Mouse (Mus musculus): ENCODE measurements at regions not wholly inside any gene's neighbourhood (a gene's known extent, or its start where the extent isn't known, plus 50 kb on each side); places are given as distances from the start of the nearest gene placed in this dataset.

DNA sequence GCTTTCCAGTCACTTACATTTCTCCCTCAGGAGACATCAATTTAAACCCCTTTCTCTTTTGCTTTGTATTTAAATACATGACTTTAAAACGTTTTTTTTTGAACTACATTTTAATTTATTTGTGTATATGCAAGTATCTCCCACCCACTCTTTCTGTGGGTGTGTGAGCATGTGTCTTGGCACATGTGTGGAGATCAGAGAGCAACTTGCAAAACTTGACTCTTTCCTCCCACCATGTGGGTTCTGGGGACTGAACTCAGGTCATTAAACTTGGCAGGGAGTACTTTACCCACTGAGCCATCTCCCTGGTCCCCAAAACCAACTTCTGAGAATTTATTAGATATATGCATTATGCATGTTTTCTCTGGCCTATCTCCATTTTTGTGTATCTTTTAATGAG, 143.9 kb downstream of the Ttc32 start:
- Histone ChIP-seq H3K27me3 (ENCODE audit: control insufficient read depth, insufficient read depth, low read length) (no peaks in the 10 kb centered on the region), H3K4me3 (ENCODE audit: extremely low read depth, insufficient read depth, insufficient read length) (no peak overlapping the region), H3K36me3 (ENCODE audit: control insufficient read depth, insufficient read depth, low read length) (no peaks in the 10 kb centered on the region), H3K4me1 (ENCODE audit: control insufficient read depth, insufficient read depth, insufficient read length) (no peaks in the 10 kb centered on the region), H3K27ac (ENCODE audit: insufficient read depth, low read length) (no peak overlapping the region)
- DNase-seq (ENCODE audit: low read depth in 1 of 2, low spot score in 2 of 2) = no peak
- 26% methylated on average over 1 of the region's 1 CpGs for WGBS
- no peak for TF ChIP-seq CTCF (IDR thresholded peaks at IDR 0.05; ENCODE audit: extremely low read depth, insufficient read depth, insufficient read length, insufficient replicate concordance)
- TF ChIP-seq POLR2A (IDR thresholded peaks at IDR 0.05; ENCODE audit: low read depth, low read length) = no peak

DNA sequence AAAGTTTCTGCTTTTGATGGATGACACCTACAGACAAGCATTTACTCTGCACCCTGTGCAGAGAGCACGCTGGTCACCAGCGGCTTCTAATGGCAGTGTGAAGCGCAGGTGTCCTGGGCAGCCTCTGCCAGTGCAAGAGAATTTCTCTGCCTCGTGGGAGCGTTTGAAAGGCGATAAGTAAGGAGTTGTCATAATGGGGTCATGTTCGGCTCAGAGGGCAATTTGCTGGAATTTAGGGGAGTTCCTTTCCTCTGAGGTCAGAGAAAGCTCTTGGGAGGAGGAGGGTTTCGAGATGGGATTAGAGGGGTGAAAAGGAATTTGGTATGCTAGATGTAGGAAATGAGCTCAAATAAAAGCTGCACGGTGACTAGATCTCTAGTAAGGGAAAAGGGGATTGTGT, 144.5 kb downstream of the Ttc32 start:
- no peak for DNase-seq (ENCODE audit: low read depth in 1 of 2, low spot score in 2 of 2)
- no peaks in the 10 kb centered on the region for H3K27me3 ChIP-seq (ENCODE audit: control insufficient read depth, insufficient read depth, low read length)
- H3K27ac ChIP-seq (ENCODE audit: insufficient read depth, low read length) = no peak overlapping the region
- no peaks in the 10 kb centered on the region for H3K36me3 ChIP-seq (ENCODE audit: control insufficient read depth, insufficient read depth, low read length)
- H3K4me3 ChIP-seq (ENCODE audit: extremely low read depth, insufficient read depth, insufficient read length) = no peak overlapping the region
- 81% methylated on average over 9 of the region's 9 CpGs for WGBS
- H3K4me1 ChIP-seq (ENCODE audit: control insufficient read depth, insufficient read depth, insufficient read length) = no peaks in the 10 kb centered on the region
- TF ChIP-seq POLR2A (IDR thresholded peaks at IDR 0.05; ENCODE audit: low read depth, low read length) (no peak), CTCF (IDR thresholded peaks at IDR 0.05; ENCODE audit: extremely low read depth, insufficient read depth, insufficient read length, insufficient replicate concordance) (no peak)

- WGBS = 65% methylated on average over 2 of the region's 2 CpGs
- no peak overlapping the region for H3K27ac ChIP-seq (ENCODE audit: insufficient read depth, low read length)
- no peak overlapping the region for H3K4me3 ChIP-seq (ENCODE audit: extremely low read depth, insufficient read depth, insufficient read length)
- no peaks in the 10 kb centered on the region for H3K4me1 ChIP-seq (ENCODE audit: control insufficient read depth, insufficient read depth, insufficient read length)
- H3K36me3 ChIP-seq (ENCODE audit: control insufficient read depth, insufficient read depth, low read length) = no peaks in the 10 kb centered on the region
- DNase-seq (ENCODE audit: low read depth in 1 of 2, low spot score in 2 of 2) = no peak
- no peaks in the 10 kb centered on the region for H3K27me3 ChIP-seq (ENCODE audit: control insufficient read depth, insufficient read depth, low read length)
- TF ChIP-seq CTCF (IDR thresholded peaks at IDR 0.05; ENCODE audit: extremely low read depth, insufficient read depth, insufficient read length, insufficient replicate concordance) (no peak), POLR2A (IDR thresholded peaks at IDR 0.05; ENCODE audit: low read depth, low read length) (no peak)
Observed at GRCm38 (mm10) chr12:9176198-9176597, 146.4 kb downstream of the Ttc32 start.

GRCm38 (mm10) chr12:9178626-9179025, 148.8 kb downstream of the Ttc32 start:
- Histone ChIP-seq H3K27me3 (ENCODE audit: control insufficient read depth, insufficient read depth, low read length) (no peaks in the 10 kb centered on the region), H3K36me3 (ENCODE audit: control insufficient read depth, insufficient read depth, low read length) (no peaks in the 10 kb centered on the region), H3K4me1 (ENCODE audit: control insufficient read depth, insufficient read depth, insufficient read length) (no peaks in the 10 kb centered on the region), H3K27ac (ENCODE audit: insufficient read depth, low read length) (no peak overlapping the region), H3K4me3 (ENCODE audit: extremely low read depth, insufficient read depth, insufficient read length) (no peak overlapping the region)
- no peak for DNase-seq (ENCODE audit: low read depth in 1 of 2, low spot score in 2 of 2)
- TF ChIP-seq POLR2A (IDR thresholded peaks at IDR 0.05; ENCODE audit: low read depth, low read length) (no peak), CTCF (IDR thresholded peaks at IDR 0.05; ENCODE audit: extremely low read depth, insufficient read depth, insufficient read length, insufficient replicate concordance) (no peak)
- 68% methylated on average over 4 of the region's 4 CpGs for WGBS

DNA sequence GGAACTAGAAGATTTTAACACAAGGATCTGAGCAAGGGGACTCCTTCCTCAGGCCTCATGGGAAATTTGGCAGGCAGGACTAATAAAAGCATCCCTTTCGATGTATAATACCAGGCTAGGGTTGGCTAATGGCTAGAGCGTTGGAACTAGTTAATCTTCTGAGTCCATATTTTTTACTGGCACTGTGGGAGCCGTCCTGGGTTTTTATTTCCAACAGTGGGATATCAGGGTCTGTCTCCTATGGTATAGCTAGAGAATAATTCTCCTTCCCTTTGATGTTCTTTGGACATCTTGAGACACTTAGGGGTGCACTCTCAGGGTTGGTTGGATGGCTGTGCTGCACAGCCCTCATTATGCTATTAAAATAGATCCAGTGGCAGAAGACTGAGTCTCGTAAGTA, 150.9 kb downstream of the Ttc32 start:
- no peaks in the 10 kb centered on the region for H3K36me3 ChIP-seq (ENCODE audit: control insufficient read depth, insufficient read depth, low read length)
- H3K4me3 ChIP-seq (ENCODE audit: extremely low read depth, insufficient read depth, insufficient read length) = no peak overlapping the region
- no peaks in the 10 kb centered on the region for H3K27me3 ChIP-seq (ENCODE audit: control insufficient read depth, insufficient read depth, low read length)
- WGBS = 85% methylated on average over 4 of the region's 4 CpGs
- H3K27ac ChIP-seq (ENCODE audit: insufficient read depth, low read length) = no peak overlapping the region
- TF ChIP-seq CTCF (IDR thresholded peaks at IDR 0.05; ENCODE audit: extremely low read depth, insufficient read depth, insufficient read length, insufficient replicate concordance) (no peak), POLR2A (IDR thresholded peaks at IDR 0.05; ENCODE audit: low read depth, low read length) (no peak)
- no peaks in the 10 kb centered on the region for H3K4me1 ChIP-seq (ENCODE audit: control insufficient read depth, insufficient read depth, insufficient read length)
- DNase-seq (ENCODE audit: low read depth in 1 of 2, low spot score in 2 of 2) = no peak

GRCm38 (mm10) chr12:9191721-9192120, 161.9 kb downstream of the Ttc32 start:
- 77% methylated on average over 5 of the region's 5 CpGs for WGBS
- Histone ChIP-seq H3K4me3 (ENCODE audit: extremely low read depth, insufficient read depth, insufficient read length) (no peak overlapping the region), H3K4me1 (ENCODE audit: control insufficient read depth, insufficient read depth, insufficient read length) (no peaks in the 10 kb centered on the region), H3K36me3 (ENCODE audit: control insufficient read depth, insufficient read depth, low read length) (no peaks in the 10 kb centered on the region), H3K27me3 (ENCODE audit: control insufficient read depth, insufficient read depth, low read length) (no peaks in the 10 kb centered on the region), H3K27ac (ENCODE audit: insufficient read depth, low read length) (no peak overlapping the region)
- DNase-seq (ENCODE audit: low read depth in 1 of 2, low spot score in 2 of 2) = no peak
- no peak for TF ChIP-seq POLR2A (IDR thresholded peaks at IDR 0.05; ENCODE audit: low read depth, low read length)
- no peak for TF ChIP-seq CTCF (IDR thresholded peaks at IDR 0.05; ENCODE audit: extremely low read depth, insufficient read depth, insufficient read length, insufficient replicate concordance)

DNA sequence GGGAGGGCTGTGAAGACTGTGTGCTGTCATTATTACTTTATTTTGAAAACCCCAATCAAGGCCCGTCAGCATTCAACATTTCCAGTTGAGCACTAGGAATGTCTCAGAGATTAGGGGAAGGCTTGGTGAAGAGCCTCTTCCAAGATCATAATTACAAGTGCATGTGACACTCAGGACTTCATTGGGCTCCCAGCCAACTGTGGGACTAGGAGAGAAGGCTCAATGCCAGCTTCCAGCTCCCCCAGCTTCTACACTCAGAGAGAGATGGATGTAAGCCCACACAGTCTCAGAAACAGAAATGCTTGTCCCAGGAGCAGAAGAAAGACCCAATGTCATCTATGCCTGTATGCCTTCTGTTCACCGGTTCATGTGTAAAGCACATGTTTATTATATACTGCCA, 169.5 kb downstream of the Ttc32 start:
- Histone ChIP-seq H3K36me3 (ENCODE audit: control insufficient read depth, insufficient read depth, low read length) (no peaks in the 10 kb centered on the region), H3K27ac (ENCODE audit: insufficient read depth, low read length) (no peak overlapping the region), H3K4me1 (ENCODE audit: control insufficient read depth, insufficient read depth, insufficient read length) (no peaks in the 10 kb centered on the region), H3K4me3 (ENCODE audit: extremely low read depth, insufficient read depth, insufficient read length) (no peak overlapping the region), H3K27me3 (ENCODE audit: control insufficient read depth, insufficient read depth, low read length) (no peaks in the 10 kb centered on the region)
- TF ChIP-seq POLR2A (IDR thresholded peaks at IDR 0.05; ENCODE audit: low read depth, low read length) = no peak
- no peak for TF ChIP-seq CTCF (IDR thresholded peaks at IDR 0.05; ENCODE audit: extremely low read depth, insufficient read depth, insufficient read length, insufficient replicate concordance)
- 85% methylated on average over 2 of the region's 2 CpGs for WGBS
- no peak for DNase-seq (ENCODE audit: low read depth in 1 of 2, low spot score in 2 of 2)
